Mouse (Mus musculus): Measurements from ENCODE around the gene Gm37240.

DNA sequence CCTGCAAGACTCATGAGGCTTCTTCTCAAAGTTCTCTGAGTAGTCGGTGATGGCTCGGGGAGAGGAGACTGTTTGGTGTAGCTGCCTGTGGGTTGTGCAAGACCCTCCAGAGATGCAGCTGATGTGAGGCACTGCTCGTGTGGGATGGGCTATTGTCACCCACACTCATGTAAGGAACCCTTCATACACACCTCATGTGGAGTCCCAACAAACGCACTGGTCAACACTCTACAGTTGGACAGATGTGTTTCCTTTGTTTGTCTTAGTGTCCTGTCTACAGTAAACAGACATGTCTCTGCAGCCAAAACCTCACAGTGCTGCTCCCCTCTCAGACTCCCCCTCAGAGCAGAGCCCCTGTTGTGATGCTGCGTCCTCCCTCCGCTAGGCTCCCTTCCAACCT is 217.5 kb downstream of the Gm37240 start:
- TF ChIP-seq CTCF (IDR thresholded peaks at IDR 0.05; ENCODE audit: borderline replicate concordance, extremely low read depth, insufficient read depth, insufficient read length) (no peak), POLR2A (IDR thresholded peaks at IDR 0.05; ENCODE audit: borderline replicate concordance, extremely low read depth, insufficient read depth, insufficient read length, poor library complexity, severe bottlenecking) (no peak)
